Mouse (Mus musculus): ENCODE measurements at regions not wholly inside any gene's neighbourhood (a gene's known extent, or its start where the extent isn't known, plus 50 kb on each side); places are given as distances from the start of the nearest gene placed in this dataset.
A peak's percentile ranks its signal among the peaks of the same experiment; 100 is the strongest.

GRCm38 (mm10) chr14:78225677-78226076 is 82.2 kb downstream of the Tnfsf11 start:
- DNase-seq (ENCODE audit: low spot score): no peak

- DNase-seq (ENCODE audit: low spot score): peak; percentile 7
These were observed 91.4 kb downstream of the Tnfsf11 start for GRCm38 (mm10) chr14:78216229-78216963.

DNA sequence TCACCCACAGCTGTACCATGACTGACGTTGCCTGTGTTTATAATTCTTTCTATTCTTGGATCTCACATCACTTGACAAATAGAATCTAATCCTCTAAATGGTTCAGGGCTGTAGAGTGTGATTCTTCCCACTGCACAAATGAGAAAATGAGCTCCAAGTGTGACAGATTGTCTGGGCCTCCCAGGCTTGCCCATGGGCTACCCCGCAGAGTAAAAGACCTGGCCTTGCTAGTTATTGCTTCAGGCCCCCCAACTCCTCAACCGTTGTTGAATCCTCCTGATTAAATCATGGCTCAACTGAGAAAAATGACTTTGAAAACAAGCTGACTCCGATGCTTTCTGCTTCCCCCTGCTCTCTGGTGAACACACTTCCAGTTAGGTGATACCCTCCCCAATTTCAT is 92.4 kb downstream of the Tnfsf11 start:
- no peak for DNase-seq (ENCODE audit: low spot score)

- no peak for DNase-seq (ENCODE audit: low spot score)
These were observed 103.3 kb downstream of the Tnfsf11 start for GRCm38 (mm10) chr14:78204566-78204863.

DNA sequence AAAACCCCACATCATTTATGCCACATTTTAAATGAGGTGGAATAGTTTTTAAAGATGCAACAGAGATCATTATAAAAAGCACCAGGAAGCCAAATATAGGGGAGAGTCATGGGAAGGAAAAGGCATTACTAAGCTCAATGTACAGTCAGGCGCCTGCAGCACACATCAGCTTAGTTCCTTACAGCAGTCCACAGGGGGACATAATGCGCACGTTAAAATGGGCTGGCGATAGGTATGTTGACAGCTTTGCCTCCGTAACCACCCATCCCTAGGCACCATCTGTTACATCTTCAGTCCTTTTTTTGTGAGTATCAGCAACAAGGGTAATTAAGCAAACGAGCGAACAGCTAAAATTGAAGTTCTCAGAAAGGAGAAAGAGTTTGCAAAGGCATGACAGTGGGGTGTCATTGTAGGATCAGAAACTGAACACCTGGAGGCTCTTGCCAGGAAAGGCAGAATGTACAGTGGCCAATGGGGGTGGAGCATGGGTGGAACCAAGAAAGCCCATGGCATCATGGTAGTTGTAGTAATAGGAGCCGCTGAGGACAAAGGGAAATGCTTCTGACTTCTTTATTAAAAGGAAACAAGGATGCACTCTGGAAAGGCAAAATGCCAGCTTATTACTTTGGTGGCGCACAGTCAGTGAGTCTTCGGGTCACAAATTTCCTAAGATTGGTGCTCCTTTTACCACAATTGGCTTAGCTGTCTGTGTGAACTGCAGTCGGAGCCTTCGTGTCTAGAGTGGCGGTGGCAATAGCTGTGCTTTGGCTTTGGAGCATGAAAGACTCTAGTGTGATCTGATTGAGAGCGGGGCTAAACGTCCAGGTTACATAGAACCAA is 103.9 kb downstream of the Tnfsf11 start:
- no peak for DNase-seq (ENCODE audit: low spot score)

GRCm38 (mm10) chr14:78202781-78203180 is 105.1 kb downstream of the Tnfsf11 start:
- DNase-seq (ENCODE audit: low spot score): no peak

- no peak for DNase-seq (ENCODE audit: low spot score)
These were observed 108.7 kb upstream of the Fam216b start for GRCm38 (mm10) chr14:78197483-78197882.

GRCm38 (mm10) chr14:78179576-78179975 is 90.8 kb upstream of the Fam216b start:
- no peak for DNase-seq (ENCODE audit: low spot score)

GRCm38 (mm10) chr14:78173451-78173850 is 84.6 kb upstream of the Fam216b start:
- no peak for DNase-seq (ENCODE audit: low spot score)

- no peak for DNase-seq (ENCODE audit: low spot score)
These were observed 84.1 kb upstream of the Fam216b start for GRCm38 (mm10) chr14:78172956-78173355.

GRCm38 (mm10) chr14:78160819-78161218 is 72.0 kb upstream of the Fam216b start:
- DNase-seq (ENCODE audit: low spot score): no peak

GRCm38 (mm10) chr14:78159567-78159966 is 70.8 kb upstream of the Fam216b start:
- DNase-seq (ENCODE audit: low spot score): no peak

GRCm38 (mm10) chr14:78157660-78158059 is 68.9 kb upstream of the Fam216b start:
- no peak for DNase-seq (ENCODE audit: low spot score)

DNA sequence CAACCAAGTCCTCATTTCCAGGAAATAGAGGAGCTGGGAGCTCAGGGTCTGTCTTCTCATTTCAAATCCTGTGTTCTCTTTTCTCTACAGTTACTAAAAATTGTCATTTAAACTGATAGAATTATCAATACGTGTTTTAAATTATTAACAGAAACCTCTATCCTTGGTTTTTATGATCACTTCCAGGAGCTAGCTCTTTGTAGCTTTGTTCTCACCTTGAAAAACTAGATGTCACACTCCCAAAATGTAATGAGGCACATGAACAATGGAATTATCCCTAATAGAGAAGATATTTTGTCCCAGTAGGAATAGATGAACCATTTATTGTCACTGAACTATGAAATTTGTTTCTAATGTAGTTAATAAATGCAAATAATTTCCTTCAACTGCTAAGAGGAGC is 60.0 kb upstream of the Fam216b start:
- no peak for DNase-seq (ENCODE audit: low spot score)

DNA sequence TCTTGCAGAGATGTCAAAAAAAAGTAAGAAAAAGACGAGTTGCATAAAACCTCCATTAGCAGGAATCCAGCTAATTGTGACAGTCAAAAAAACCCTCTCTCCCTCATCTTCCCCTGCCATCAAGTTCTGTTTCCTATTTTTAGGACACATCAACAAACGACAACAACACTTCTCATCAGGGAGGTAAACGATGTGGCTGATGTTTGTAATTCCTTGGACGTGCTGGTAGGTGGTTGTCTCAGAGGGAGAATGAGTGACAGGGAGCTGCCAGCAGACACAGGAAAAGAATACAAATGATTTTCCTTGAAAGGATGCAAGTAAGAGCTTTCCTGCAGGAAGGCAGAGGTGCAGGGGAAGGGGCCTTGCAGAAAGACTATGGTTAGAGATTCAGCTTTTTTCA is 54.9 kb upstream of the Fam216b start:
- no peak for DNase-seq (ENCODE audit: low spot score)
